Mouse (Mus musculus) CH12.LX (cell line): Measurements from ENCODE around the gene Igfbp2. TPM values are rescaled to one million over a fixed set of nuclear protein-coding genes. Genes with fewer than 3 reads are reported as not detected.

Source experiments
- DNase-seq: peaks from one replicate; pipeline ENCODE4 v3.0.0-alpha.2; 2013; ENCODE audit errors: extremely low read depth
- H3K27ac ChIP-seq: 2 replicates; pipeline ENCODE4 v1.5.1; 2012; ENCODE audit warnings: low read depth, mild to moderate bottlenecking, control low read depth, moderate library complexity; ENCODE audit not compliant: insufficient read depth
- H3K27me3 ChIP-seq: replicated peaks from 2 replicates; pipeline ENCODE3; 2012; ENCODE audit warnings: inconsistent platforms
- H3K36me3 ChIP-seq, 2 experiments: replicated peaks in 1 of 2; 2 replicates each; pipeline versions ENCODE3 to v1.6.1; 2012; ENCODE audit warnings: inconsistent platforms in 1 of 2, low read length in 1 of 2, mild to moderate bottlenecking in 1 of 2, mixed read lengths in 1 of 2, moderate library complexity in 1 of 2; ENCODE audit not compliant: control insufficient read depth in 1 of 2, insufficient read depth in 1 of 2
- H3K4me1 ChIP-seq, 2 experiments: 2 replicates each; pipeline ENCODE4 v1.6.1; 2012; ENCODE audit warnings: inconsistent platforms in 1 of 2, moderate library complexity in 1 of 2; ENCODE audit not compliant: insufficient read depth in 2 of 2, control insufficient read depth in 1 of 2
- H3K4me2 ChIP-seq: 2 replicates; pipeline ENCODE4 v1.6.1; 2012; ENCODE audit warnings: low read depth, mild to moderate bottlenecking, control low read depth; ENCODE audit not compliant: poor library complexity, insufficient read depth, severe bottlenecking
- H3K4me3 ChIP-seq, 3 experiments: fragments of 150-350 bp in 1 of 3; sonication (generic) in 1 of 3; replicated peaks in 1 of 3; 2 replicates each; pipeline versions ENCODE3 to v1.5.1; 2011 to 2012; ENCODE audit warnings: low read depth in 2 of 3, low read length in 2 of 3, mild to moderate bottlenecking in 2 of 3, moderate library complexity in 2 of 3, control low read depth in 1 of 3, improper control_type of control experiment in 1 of 3, inconsistent platforms in 1 of 3, mixed read lengths in 1 of 3; ENCODE audit not compliant: poor library complexity in 1 of 3
- H3K79me2 ChIP-seq: replicated peaks from 2 replicates; pipeline ENCODE4 v1.6.1; 2012; ENCODE audit warnings: mild to moderate bottlenecking, moderate library complexity; ENCODE audit not compliant: control insufficient read depth, poor library complexity, insufficient read depth, severe bottlenecking; ENCODE audit errors: extremely low read depth
- H3K9ac ChIP-seq: 2 replicates; pipeline ENCODE4 v1.6.1; 2012; ENCODE audit warnings: low read depth, mild to moderate bottlenecking, control low read depth, moderate library complexity; ENCODE audit not compliant: insufficient read depth
- H3K9me3 ChIP-seq: replicated peaks from 2 replicates; pipeline ENCODE3; 2012; ENCODE audit warnings: low read length, inconsistent platforms, mixed read lengths
- CHD1 ChIP-seq: IDR thresholded peaks from 2 replicates; pipeline ENCODE4 v1.6.1; 2012; ENCODE audit warnings: low read depth, low read length, improper control_type of control experiment, inconsistent platforms
- ELF1 ChIP-seq: IDR thresholded peaks from 2 replicates; pipeline ENCODE4 v1.6.1; 2014; ENCODE audit warnings: low read depth, mild to moderate bottlenecking, inconsistent platforms, low read length, improper control_type of control experiment
- EP300 ChIP-seq: IDR thresholded peaks from 2 replicates; pipeline ENCODE4 v1.6.1; 2011; ENCODE audit warnings: low read length, improper control_type of control experiment
- ETS1 ChIP-seq: conservative IDR thresholded peaks from 2 replicates; pipeline ENCODE4 v1.6.1; 2012; ENCODE audit warnings: low read depth, mild to moderate bottlenecking, inconsistent platforms, low read length, improper control_type of control experiment, moderate library complexity
- JUND ChIP-seq: conservative IDR thresholded peaks from 2 replicates; pipeline ENCODE4 v1.6.1; 2011; ENCODE audit warnings: low read depth, low read length, improper control_type of control experiment
- KAT2A ChIP-seq: IDR thresholded peaks from 2 replicates; pipeline ENCODE4 v1.6.1; 2012; ENCODE audit warnings: low read length, improper control_type of control experiment, inconsistent platforms; ENCODE audit not compliant: insufficient replicate concordance
- MAFK ChIP-seq: IDR thresholded peaks from 2 replicates; pipeline ENCODE4 v1.6.1; 2011; ENCODE audit warnings: low read length, improper control_type of control experiment; ENCODE audit not compliant: insufficient replicate concordance
- MAX ChIP-seq: IDR thresholded peaks from 2 replicates; pipeline ENCODE4 v1.6.1; 2011; ENCODE audit warnings: low read length, improper control_type of control experiment
- MAZ ChIP-seq: IDR thresholded peaks from 2 replicates; pipeline ENCODE4 v1.6.1; 2012; ENCODE audit warnings: low read depth, mild to moderate bottlenecking, inconsistent platforms, low read length, improper control_type of control experiment, moderate library complexity
- MEF2A ChIP-seq: IDR thresholded peaks from 2 replicates; pipeline ENCODE4 v1.6.1; 2014; ENCODE audit warnings: low read depth, mild to moderate bottlenecking, inconsistent platforms, low read length, improper control_type of control experiment, borderline replicate concordance
- MXI1 ChIP-seq: IDR thresholded peaks from 2 replicates; pipeline ENCODE4 v1.6.1; 2011; ENCODE audit warnings: mild to moderate bottlenecking, low read depth, low read length, improper control_type of control experiment
- MYC ChIP-seq: IDR thresholded peaks from 2 replicates; pipeline ENCODE4 v1.6.1; 2011; ENCODE audit warnings: low read depth, mild to moderate bottlenecking, improper control_type of control experiment, low read length
- NRF1 ChIP-seq: IDR thresholded peaks from 2 replicates; pipeline ENCODE4 v1.6.1; 2014; ENCODE audit warnings: low read depth, mild to moderate bottlenecking, inconsistent platforms, low read length, improper control_type of control experiment, moderate library complexity
- PAX5 ChIP-seq: IDR thresholded peaks from 2 replicates; pipeline ENCODE4 v1.6.1; 2012; ENCODE audit warnings: low read length, inconsistent platforms, mixed read lengths
- RAD21 ChIP-seq: IDR thresholded peaks from 2 replicates; pipeline ENCODE4 v1.6.1; 2011; ENCODE audit warnings: low read depth, mild to moderate bottlenecking, low read length, improper control_type of control experiment, moderate library complexity
- SMC3 ChIP-seq: IDR thresholded peaks from 2 replicates; pipeline ENCODE4 v1.6.1; 2011; ENCODE audit warnings: low read depth, low read length, improper control_type of control experiment
- TCF12 ChIP-seq: IDR thresholded peaks from 2 replicates; pipeline ENCODE4 v1.6.1; 2014; ENCODE audit warnings: low read depth, mild to moderate bottlenecking, inconsistent platforms, low read length, improper control_type of control experiment
- USF2 ChIP-seq: conservative IDR thresholded peaks from 2 replicates; pipeline ENCODE4 v1.6.1; 2011; ENCODE audit warnings: low read depth, low read length, improper control_type of control experiment
- ZC3H11A ChIP-seq: IDR thresholded peaks from 2 replicates; pipeline ENCODE4 v1.6.1; 2012; ENCODE audit warnings: low read depth, mild to moderate bottlenecking, inconsistent platforms, low read length, improper control_type of control experiment
- ZKSCAN1 ChIP-seq: IDR thresholded peaks from 2 replicates; pipeline ENCODE4 v1.6.1; 2012; ENCODE audit warnings: low read depth, inconsistent platforms, low read length, improper control_type of control experiment, borderline replicate concordance
- ZMIZ1 ChIP-seq: IDR thresholded peaks from 2 replicates; pipeline ENCODE4 v1.6.1; 2012; ENCODE audit warnings: low read depth, mild to moderate bottlenecking, inconsistent platforms, low read length, improper control_type of control experiment
- ZNF384 ChIP-seq: IDR thresholded peaks from 2 replicates; pipeline ENCODE4 v1.6.1; 2012; ENCODE audit warnings: low read depth, low read length, improper control_type of control experiment, inconsistent platforms
- dilution Hi-C: fragments of 300-500 bp; cut with MboI; formaldehyde crosslinking; loops from 2 replicates; pipeline ENCODE4 v1.14.3; 2020; ENCODE audit warnings: low sequenced_read_pairs; ENCODE audit not compliant: extremely low pct_unique_long_range_greater_than_20kb, extremely low pct_ligation_motif_present
- in situ Hi-C: fragments of 300-500 bp; cut with MboI; formaldehyde crosslinking; loops from 3 replicates; pipeline ENCODE4 v1.14.3; 2019; ENCODE audit warnings: low sequenced_read_pairs, low pct_ligation_motif_present, low pct_unique_long_range_greater_than_20kb, mixed read lengths
- polyA plus RNA-seq: library from polyadenylated mRNA; unstranded; fragments of >175 nt; gene quantifications from 2 replicates; pipeline ENCODE4 v1.2.1, GENCODE M21; 2012; ENCODE audit warnings: low read depth; ENCODE audit not compliant: insufficient read length
- total RNA-seq, 2 experiments: library from RNA; depleted of rRNA; stranded (reverse); fragments of 300-350 nt in 1 of 2; fragments of >200 nt in 1 of 2; gene quantifications; 2 replicates each; pipeline ENCODE4 v1.2.3; 2012 to 2014

The Igfbp2 gene
- total and polyA plus RNA-seq, 3 experiments: 294 to 662 (median 350) TPM

GRCm38 (mm10) chr1:72862248-72862647 is 37.9 kb downstream of the Igfbp2 start:
- TF ChIP-seq ZNF384: no peak
- TF ChIP-seq KAT2A: no peak
- TF ChIP-seq ZMIZ1: no peak
- no peak for TF ChIP-seq MXI1
- TF ChIP-seq PAX5: no peak
- TF ChIP-seq RAD21: no peak
- no peak for TF ChIP-seq MAZ
- no peak for TF ChIP-seq ELF1
- TF ChIP-seq USF2: no peak
- TF ChIP-seq CHD1: no peak
- no peak for TF ChIP-seq SMC3
- TF ChIP-seq ETS1: no peak
- TF ChIP-seq TCF12: no peak

DNA sequence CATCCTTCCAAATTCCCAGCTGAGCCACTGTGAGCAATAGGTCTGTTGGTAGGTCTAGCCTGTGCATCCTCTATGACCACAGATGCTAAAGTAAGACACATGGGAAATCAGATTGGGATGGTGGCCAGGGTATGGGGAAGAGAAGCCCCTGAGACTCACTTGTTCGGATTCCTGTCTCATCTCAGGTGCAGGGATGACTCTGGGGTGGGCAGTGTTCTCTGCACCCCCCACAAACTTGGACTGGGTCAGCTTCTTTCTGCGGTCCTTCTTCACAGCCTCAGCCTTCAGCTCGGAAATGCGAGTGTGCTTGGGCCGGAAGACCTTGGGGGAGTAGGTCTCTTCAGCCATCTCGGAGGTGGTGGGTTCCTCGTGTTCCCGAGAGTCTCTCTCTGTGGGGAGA is 39.4 kb downstream of the Igfbp2 start:
- H3K9ac ChIP-seq: no peak overlapping the region
- H3K4me1 ChIP-seq: peaks cover 5 to 16% of the 10 kb centered on the region in 2 experiments
- H3K4me2 ChIP-seq: no peak overlapping the region
- no peaks in the 10 kb centered on the region for H3K36me3 ChIP-seq
- H3K4me3 ChIP-seq: no peak overlapping the region
- no peak for TF ChIP-seq ZMIZ1
- TF ChIP-seq USF2: no peak
- no peak for TF ChIP-seq CHD1
- TF ChIP-seq SMC3: no peak
- no peak for TF ChIP-seq EP300
- TF ChIP-seq JUND: no peak
- no peak for TF ChIP-seq RAD21
- TF ChIP-seq ZKSCAN1: no peak
- TF ChIP-seq ETS1: no peak
- no peak for TF ChIP-seq MAFK
- no peak for TF ChIP-seq MYC
- TF ChIP-seq PAX5: no peak
- TF ChIP-seq MAX: no peak
- TF ChIP-seq MXI1: no peak
- TF ChIP-seq MAZ: no peak
- TF ChIP-seq NRF1: no peak
- no peak for TF ChIP-seq MEF2A
- TF ChIP-seq ZC3H11A: no peak
- in situ Hi-C loops (loop anchor here (10.0 to 25.0 kb wide), 2 partner anchors 276 to 411 kb away; partner anchors contain the start of gene Smarcal1), dilution Hi-C loops (no loop called here)
- peaks cover 58% of the 10 kb centered on the region for H3K27me3 ChIP-seq
- DNase-seq: no peak
- H3K9me3 ChIP-seq: no peaks in the 10 kb centered on the region
- H3K79me2 ChIP-seq: no peaks in the 10 kb centered on the region
- H3K27ac ChIP-seq: no peak overlapping the region

More at GRCm38 (mm10) chr1:72862248-72862647, 37.9 kb downstream of the Igfbp2 start:
- no peak overlapping the region for H3K27ac ChIP-seq
- H3K4me2 ChIP-seq: no peak overlapping the region
- peaks cover 1% of the 10 kb centered on the region in 2 experiments for H3K4me1 ChIP-seq
- H3K9me3 ChIP-seq: no peaks in the 10 kb centered on the region
- no peak overlapping the region for H3K4me3 ChIP-seq
- no peak overlapping the region for H3K9ac ChIP-seq
- peaks cover 58% of the 10 kb centered on the region for H3K27me3 ChIP-seq
- no peaks in the 10 kb centered on the region for H3K79me2 ChIP-seq
- H3K36me3 ChIP-seq: no peaks in the 10 kb centered on the region
- in situ Hi-C loops (loop anchor here (10.0 to 25.0 kb wide), 2 partner anchors 275 to 413 kb away; partner anchors contain the start of gene Smarcal1), dilution Hi-C loops (no loop called here)
- no peak for DNase-seq
